Mouse (Mus musculus) liver, postnatal 0 days (tissue): Measurements from ENCODE around the gene Acot1.

ENCODE experiments used
- CTCF ChIP-seq: sonication (generic); IDR thresholded peaks from 2 replicates; pipeline ENCODE4 v1.5.1; 2016; ENCODE audit warnings: antibody characterized with exemption, low read depth
- EP300 ChIP-seq: IDR thresholded peaks from 2 replicates; pipeline ENCODE4 v1.6.1; 2016; ENCODE audit warnings: antibody characterized with exemption, low read depth, mild to moderate bottlenecking

GRCm38 (mm10) chr12:84064621-84065020, 55.3 kb downstream of the Acot1 start:
- no peak for TF ChIP-seq CTCF
- TF ChIP-seq EP300: no peak
